36 mouse cellular contexts compared by ENCODE assay signal in genomic region chr7:46404756-46405155, GRCm38 (mm10). TPM values are rescaled to one million over a fixed set of nuclear protein-coding genes. Genes with fewer than 3 reads are reported as not detected.
"Had no signal": no experiment of that assay in that cellular context is flagged by ENCODE, and none has a peak within 500 bp of the region (broad histone marks: within the 10 kb centered on the region; RNA-seq: fewer than 3 reads in every experiment).

No protein-coding gene starts in this region.

- H3K4me3 ChIP-seq: heart, adult 2 months; heart, embryonic 13.5 days; heart, embryonic 15.5 days; hindbrain, embryonic 13.5 days; hindbrain, embryonic 15.5 days; kidney, embryonic 15.5 days; limb, embryonic 13.5 days; limb, embryonic 15.5 days; liver, embryonic 12.5 days had no signal

- ATAC-seq: hindbrain, postnatal 0 days; intestine, embryonic 16.5 days; liver, embryonic 12.5 days had no signal

- H3K4me1 ChIP-seq: heart, embryonic 13.5 days; heart, embryonic 15.5 days; limb, embryonic 13.5 days; limb, embryonic 15.5 days had no signal

- H3K27ac ChIP-seq: heart, adult 2 months; heart, embryonic 13.5 days; heart, embryonic 15.5 days; hindbrain, embryonic 13.5 days; hindbrain, embryonic 15.5 days; hindbrain, postnatal 0 days; kidney, embryonic 15.5 days; kidney, postnatal 0 days; limb, embryonic 13.5 days; limb, embryonic 15.5 days; liver, embryonic 12.5 days; liver, embryonic 14.5 days had no signal

- H3K27me3 ChIP-seq: hindbrain, embryonic 15.5 days had no signal

- DNase-seq: gastrocnemius, postnatal 14 days; gastrocnemius, postnatal 36 days; heart, adult 11 months; heart, adult 2 months; heart, postnatal 14 days; heart, postnatal 36 days; kidney, adult 11 months; kidney, adult 2 months; kidney, adult 9 months; kidney, postnatal 14 days; kidney, postnatal 36 days; layer of hippocampus, adult 9-11 months; layer of hippocampus, postnatal 36 days; left cerebral cortex, postnatal 4 days; lung, adult 18-20 months had no signal

RNA-seq across cellular contexts. Expression of gene Kcnc1, which starts 8.5 kb away (rescaled TPM):
- polyA plus RNA-seq: heart, embryonic 15.5 days; heart, postnatal 0 days; liver, adult 2 months had no signal

RNA-seq across cellular contexts. Expression of gene Myod1, which starts 28.5 kb away (rescaled TPM):
- total RNA-seq: heart, adult 2 months; heart, postnatal 14 days; heart, postnatal 36 days; hematopoietic stem cell, adult 5-6 weeks; layer of hippocampus, postnatal 14 days; layer of hippocampus, postnatal 36 days; left cerebral cortex, adult 18-20 months; left cerebral cortex, postnatal 10 days; left cerebral cortex, postnatal 4 days; liver, adult 2 months had no signal
- polyA plus RNA-seq: gonadal fat pad, adult 2 months; heart, adult 2 months; heart, postnatal 0 days; intestine, embryonic 14.5 days; kidney, postnatal 0 days; large intestine, adult 2 months; liver, adult 2 months had no signal
